Mouse (Mus musculus) erythroblast, embryonic 14.5 days (primary cell): ENCODE results near the gene Lrrc47.

Source experiments
- GATA1 ChIP-seq: IDR thresholded peaks from 2 replicates; pipeline ENCODE4 v1.6.1; 2012; ENCODE audit warnings: low read length, inconsistent platforms, mixed read lengths
- TAL1 ChIP-seq: IDR thresholded peaks from 3 replicates; pipeline ENCODE4 v1.6.1; 2012; ENCODE audit warnings: low read length, inconsistent platforms, mixed read lengths

GRCm38 (mm10) chr4:153962631-153963030, 48.9 kb upstream of the Lrrc47 start:
- TF ChIP-seq GATA1 (no peak), TAL1 (no peak)
